In genomic region chr19:37018411-37018810, GRCm38 (mm10) we compare ENCODE assay signal across 7 mouse cellular contexts.
DNase-seq lines count a peak whose midpoint lies in the region; ATAC-seq lines count a peak whose summit lies in the region.

No protein-coding gene starts in this region.

- H3K4me3 ChIP-seq in hindbrain, embryonic 16.5 days (ENCODE audit: low read length): peak overlapping the region; percentile 40
- H3K4me3 ChIP-seq in limb, embryonic 13.5 days: peak overlapping the region; percentile 46
- H3K4me3 ChIP-seq in midbrain, embryonic 12.5 days: peak overlapping the region; percentile 39

- peaks cover 3% of the 10 kb centered on the region for H3K4me1 ChIP-seq in hindbrain, embryonic 16.5 days (ENCODE audit: control insufficient read depth, insufficient read depth, low read depth, low read length)
- H3K4me1 ChIP-seq in limb, embryonic 13.5 days: no peaks in the 10 kb centered on the region
- peaks cover 9% of the 10 kb centered on the region; the same call in 1 of the 2 replicates for H3K4me1 ChIP-seq in midbrain, embryonic 12.5 days

- H3K36me3 ChIP-seq in hindbrain, embryonic 16.5 days (ENCODE audit: control insufficient read depth, insufficient read depth, low read length): no peaks in the 10 kb centered on the region; the same call in 1 of the 2 replicates
- peaks cover 15% of the 10 kb centered on the region for H3K36me3 ChIP-seq in limb, embryonic 13.5 days
- peaks cover 12% of the 10 kb centered on the region for H3K36me3 ChIP-seq in midbrain, embryonic 12.5 days

- H3K27ac ChIP-seq in hindbrain, embryonic 16.5 days (ENCODE audit: low read depth, low read length): no peak overlapping the region
- H3K27ac ChIP-seq in limb, embryonic 13.5 days: no peak overlapping the region
- no peak overlapping the region for H3K27ac ChIP-seq in midbrain, embryonic 12.5 days (replicated peaks)

- DNase-seq in ES-CJ7 (ENCODE audit: low read depth, low spot score): peak; percentile 95
- peak; percentile 84 for DNase-seq in adrenal gland, postnatal 10 days
- DNase-seq in fibroblast of lung, adult 2 months (ENCODE audit: low read depth): peak; percentile 19
- peak; percentile 67 to 82 for DNase-seq in spleen, postnatal 4 days (ENCODE audit: low spot score in 2 of 2)

- 0 out of 2 replicates have a peak overlapping the region, but pooled peaks have one; percentile 9 for H3K9ac ChIP-seq in hindbrain, embryonic 16.5 days (ENCODE audit: low read depth, low read length)
- peak overlapping the region; percentile 54 for H3K9ac ChIP-seq in limb, embryonic 13.5 days
- H3K9ac ChIP-seq in midbrain, embryonic 12.5 days (replicated peaks): no peak overlapping the region; the same call in 1 of the 2 replicates

- peaks cover 8% of the 10 kb centered on the region for H3K9me3 ChIP-seq in hindbrain, embryonic 16.5 days (ENCODE audit: control insufficient read depth, low read length)
- peaks cover 22% of the 10 kb centered on the region for H3K9me3 ChIP-seq in limb, embryonic 13.5 days
- peaks cover 12% of the 10 kb centered on the region; the same call in 1 of the 2 replicates for H3K9me3 ChIP-seq in midbrain, embryonic 12.5 days

- WGBS in hindbrain, embryonic 16.5 days: 6% methylated on average over 25 of the region's 26 CpGs
- 4% methylated on average over 26 of the region's 26 CpGs for WGBS in limb, embryonic 13.5 days
- 4% methylated on average over 26 of the region's 26 CpGs for WGBS in midbrain, embryonic 12.5 days

- no peaks in the 10 kb centered on the region for H3K27me3 ChIP-seq in hindbrain, embryonic 16.5 days (replicated peaks; ENCODE audit: control insufficient read depth, insufficient read depth, low read length)
- H3K27me3 ChIP-seq in limb, embryonic 13.5 days: no peaks in the 10 kb centered on the region
- no peaks in the 10 kb centered on the region for H3K27me3 ChIP-seq in midbrain, embryonic 12.5 days

- peak; percentile 90 for ATAC-seq in hindbrain, embryonic 16.5 days
- ATAC-seq in limb, embryonic 13.5 days (ENCODE audit: low FRiP score, low read depth): peak; percentile 94
- peak; percentile 94 for ATAC-seq in midbrain, embryonic 12.5 days (ENCODE audit: low FRiP score, low read depth)

- peak overlapping the region; percentile 59 for H3K4me2 ChIP-seq in hindbrain, embryonic 16.5 days (ENCODE audit: low read length)
- peak overlapping the region; percentile 62 for H3K4me2 ChIP-seq in limb, embryonic 13.5 days (replicated peaks)
- H3K4me2 ChIP-seq in midbrain, embryonic 12.5 days (replicated peaks): peak overlapping the region; percentile 55

Comparison
In these comparisons a context has a peak if more than half of its experiments do, and no peak if none do; other contexts are left out.
1. DNase-seq: peak in every context shown above with its lines; median percentile 95 in ES-CJ7; 84 in adrenal gland, postnatal 10 days; 74 in spleen, postnatal 4 days; 19 in fibroblast of lung, adult 2 months.